Mouse (Mus musculus) intestine, embryonic 16.5 days (tissue): ENCODE data around the gene Cops9. TPM values are rescaled to one million over a fixed set of nuclear protein-coding genes. Genes with fewer than 3 reads are reported as not detected.

ENCODE experiments used
- ATAC-seq: fragments of 200-750 bp; cut with Nextera tagmentation; 2 replicates; pipeline ENCODE4 v1.8.0; 2017; ENCODE audit warnings: moderate TSS enrichment, moderate library complexity
- H3K27ac ChIP-seq: fragments of 300-500 bp; sonication (generic); 2 replicates; pipeline ENCODE4 v1.5.1; 2014; ENCODE audit warnings: mild to moderate bottlenecking, low read length
- H3K27me3 ChIP-seq: fragments of 300-500 bp; sonication (generic); replicated peaks from 2 replicates; pipeline ENCODE4 v1.6.1; 2014; ENCODE audit warnings: low read length, control low read depth, mixed read lengths; ENCODE audit not compliant: control insufficient read depth, insufficient read depth
- H3K36me3 ChIP-seq: fragments of 300-500 bp; sonication (generic); 2 replicates; pipeline ENCODE4 v1.6.1; 2014; ENCODE audit warnings: low read length, control low read depth; ENCODE audit not compliant: control insufficient read depth, insufficient read depth
- H3K4me1 ChIP-seq: fragments of 300-500 bp; sonication (generic); 2 replicates; pipeline ENCODE4 v1.6.1; 2014; ENCODE audit warnings: low read length, control low read depth, mixed read lengths; ENCODE audit not compliant: control insufficient read depth, insufficient read depth
- H3K4me2 ChIP-seq: fragments of 300-500 bp; sonication (generic); 2 replicates; pipeline ENCODE4 v1.6.1; 2014; ENCODE audit warnings: low read depth, low read length, control low read depth
- H3K4me3 ChIP-seq: fragments of 300-500 bp; sonication (generic); 2 replicates; pipeline ENCODE4 v1.5.1; 2014; ENCODE audit warnings: mild to moderate bottlenecking, low read length
- H3K9ac ChIP-seq: fragments of 300-500 bp; sonication (generic); 2 replicates; pipeline ENCODE4 v1.6.1; 2014; ENCODE audit warnings: low read depth, low read length
- H3K9me3 ChIP-seq: fragments of 300-500 bp; sonication (generic); 2 replicates; pipeline ENCODE4 v1.6.1; 2016; ENCODE audit warnings: low read length, control low read depth; ENCODE audit not compliant: control insufficient read depth
- WGBS: fragments of 180-500 bp; shearing (Covaris S2); extraction: QIAGEN DNeasy Blood & Tissue Kit; methylation state at CpG from one replicate; pipeline ENCODE4 v1.1.7; 2014; 5-methylcytosine and 5-hydroxymethylcytosine counted together
- polyA plus RNA-seq: library from polyadenylated mRNA; unstranded; fragments of >200 nt; fragmentation: Nextera tagmentation; extraction: Ambion mirVana; gene quantifications from 2 replicates; pipeline ENCODE4 v1.2.1, GENCODE M21; 2015

Cops9 gene
- polyA plus RNA-seq, 1 experiment from 2014 or later, result 371 TPM

DNA sequence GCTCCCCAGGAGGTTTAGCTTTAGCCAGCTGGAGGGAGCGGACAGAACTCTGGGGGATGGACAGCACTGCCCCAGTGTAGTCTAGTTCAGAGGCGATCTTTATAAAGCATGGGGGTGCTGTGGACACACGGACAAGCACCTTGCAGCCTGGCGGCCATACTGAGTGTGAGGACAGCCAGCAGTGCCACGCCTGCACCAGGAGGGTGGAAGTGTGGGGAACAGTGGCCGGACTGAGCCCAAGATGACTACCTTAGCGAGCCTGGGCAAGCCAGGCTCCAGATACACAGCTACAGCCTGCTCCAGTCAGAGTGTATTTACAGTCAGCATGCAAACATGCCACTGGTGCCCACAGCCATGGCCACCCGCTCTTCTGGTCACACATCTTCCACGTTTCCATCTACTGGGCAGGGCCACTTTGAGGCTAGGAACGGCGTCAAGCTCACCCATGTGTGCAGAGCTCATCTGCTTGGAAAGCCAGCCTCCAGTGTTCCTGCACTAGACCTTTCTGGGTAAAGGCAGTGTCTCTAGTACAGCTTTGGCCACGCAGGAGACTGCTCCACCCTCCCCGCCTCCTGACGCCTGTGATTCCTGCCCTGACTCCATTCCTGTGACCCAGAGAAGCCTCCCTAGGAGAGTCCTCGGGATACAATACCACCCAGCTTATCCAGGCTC is 4.1 kb downstream of the Cops9 start:
- H3K27ac ChIP-seq, result no peak overlapping the region
- peaks cover 5% of the 10 kb centered on the region; the same call in 1 of the 2 replicates for H3K36me3 ChIP-seq
- no peaks in the 10 kb centered on the region for H3K9me3 ChIP-seq
- no peak overlapping the region for H3K4me2 ChIP-seq
- no peak overlapping the region for H3K4me3 ChIP-seq
- H3K27me3 ChIP-seq, result no peaks in the 10 kb centered on the region
- no peak for ATAC-seq
- 91% methylated on average over 15 of the region's 15 CpGs for WGBS
- H3K9ac ChIP-seq, result no peak overlapping the region
- H3K4me1 ChIP-seq, result peaks cover 13% of the 10 kb centered on the region

DNA sequence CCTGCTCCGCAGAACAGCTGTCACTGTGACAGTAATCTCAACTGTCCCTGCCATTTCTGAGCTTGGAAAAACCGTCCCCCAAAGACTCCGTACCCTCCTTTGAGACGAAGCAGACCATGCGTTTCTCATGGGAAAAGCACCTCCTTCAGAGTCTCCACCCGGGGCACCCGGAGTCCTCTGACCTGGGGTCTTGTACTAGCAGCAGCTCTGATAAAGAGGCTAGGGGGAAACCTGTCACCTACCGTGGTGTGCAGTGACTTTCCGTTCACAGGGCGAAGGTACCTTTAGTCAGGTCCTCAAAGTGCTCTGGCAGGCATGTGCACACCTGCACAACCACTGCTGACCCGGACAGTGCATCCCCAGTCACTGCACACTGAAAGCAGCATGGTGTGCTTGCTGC is 5.1 kb downstream of the Cops9 start:
- H3K4me1 ChIP-seq, result peaks cover 13% of the 10 kb centered on the region
- H3K9ac ChIP-seq, result no peak overlapping the region
- no peaks in the 10 kb centered on the region for H3K9me3 ChIP-seq
- H3K27ac ChIP-seq, result no peak overlapping the region
- 90% methylated on average over 11 of the region's 11 CpGs for WGBS
- no peaks in the 10 kb centered on the region for H3K27me3 ChIP-seq
- H3K4me2 ChIP-seq, result no peak overlapping the region
- H3K36me3 ChIP-seq, result peaks cover 5% of the 10 kb centered on the region; the same call in 1 of the 2 replicates
- no peak overlapping the region for H3K4me3 ChIP-seq
- no peak for ATAC-seq

DNA sequence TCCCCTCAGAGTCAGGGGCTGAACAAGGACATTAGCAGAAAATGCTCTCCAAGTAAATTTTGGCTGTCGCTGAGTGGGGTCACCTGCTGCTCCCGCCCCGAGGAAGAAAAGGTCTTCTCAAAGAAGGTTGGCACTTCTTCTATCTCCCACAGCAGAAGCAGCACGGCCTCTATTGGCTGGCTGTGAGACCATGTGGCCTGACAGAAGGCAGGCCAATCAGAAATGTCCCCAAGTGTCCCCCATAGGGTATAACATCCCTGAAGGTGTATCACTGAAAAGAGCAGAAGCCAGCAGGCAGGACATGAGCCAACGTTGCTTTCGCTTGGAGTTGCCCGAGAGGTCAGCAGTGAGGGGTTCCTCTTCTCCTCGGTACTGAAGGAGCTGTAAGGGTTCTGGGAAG is 5.8 kb downstream of the Cops9 start:
- no peaks in the 10 kb centered on the region for H3K27me3 ChIP-seq
- peaks cover 5% of the 10 kb centered on the region; the same call in 1 of the 2 replicates for H3K36me3 ChIP-seq
- no peak overlapping the region for H3K4me3 ChIP-seq
- 86% methylated on average over 8 of the region's 8 CpGs for WGBS
- H3K4me2 ChIP-seq, result no peak overlapping the region
- no peak overlapping the region for H3K9ac ChIP-seq
- ATAC-seq, result no peak
- H3K27ac ChIP-seq, result no peak overlapping the region
- H3K4me1 ChIP-seq, result peaks cover 11% of the 10 kb centered on the region
- H3K9me3 ChIP-seq, result no peaks in the 10 kb centered on the region

GRCm38 (mm10) chr1:92634976-92635599 is 6.7 kb downstream of the Cops9 start:
- Histone ChIP-seq H3K27ac (no peak overlapping the region), H3K27me3 (no peaks in the 10 kb centered on the region), H3K36me3 (peaks cover 5% of the 10 kb centered on the region; the same call in 1 of the 2 replicates), H3K4me3 (no peak overlapping the region), H3K4me1 (0 out of 2 replicates have a peak, but pooled peaks cover 2% of the 10 kb centered on the region), H3K9ac (no peak overlapping the region), H3K9me3 (no peaks in the 10 kb centered on the region), H3K4me2 (no peak overlapping the region)
- no peak; the same call in 1 of the 2 replicates for ATAC-seq
- 69% methylated on average over 4 of the region's 4 CpGs for WGBS

DNA sequence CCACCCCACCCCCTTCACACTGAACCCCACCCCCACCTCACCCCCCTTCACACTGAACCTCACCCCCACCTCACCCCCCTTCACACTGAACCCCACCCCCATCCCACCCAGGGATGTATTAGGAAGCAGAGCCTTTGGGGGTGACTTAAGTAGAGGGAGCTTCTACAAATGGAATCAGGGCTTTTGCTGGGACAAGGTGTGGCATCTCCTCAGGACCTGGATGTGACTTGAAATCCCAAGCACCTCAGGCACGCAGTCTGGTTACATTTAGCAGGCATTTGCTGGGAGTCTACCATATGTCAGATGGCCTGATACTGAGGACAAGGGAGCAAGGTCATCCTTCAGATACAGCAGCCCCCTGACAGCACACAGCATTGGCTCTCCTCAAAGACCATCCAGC is 7.2 kb downstream of the Cops9 start:
- no peak for ATAC-seq
- no peak overlapping the region for H3K4me3 ChIP-seq
- WGBS, result 63% methylated on average over 1 of the region's 1 CpGs

GRCm38 (mm10) chr1:92633726-92634125 is 8.1 kb downstream of the Cops9 start:
- no peak overlapping the region for H3K4me2 ChIP-seq
- no peaks in the 10 kb centered on the region for H3K27me3 ChIP-seq
- 87% methylated on average over 8 of the region's 8 CpGs for WGBS
- H3K27ac ChIP-seq, result no peak overlapping the region
- H3K4me3 ChIP-seq, result no peak overlapping the region
- H3K4me1 ChIP-seq, result no peaks in the 10 kb centered on the region
- peaks cover 5% of the 10 kb centered on the region; the same call in 1 of the 2 replicates for H3K36me3 ChIP-seq
- no peaks in the 10 kb centered on the region for H3K9me3 ChIP-seq
- H3K9ac ChIP-seq, result no peak overlapping the region
- no peak for ATAC-seq

More for the DNA sequence above, 7.2 kb downstream of the Cops9 start:
- H3K9me3 ChIP-seq, result no peaks in the 10 kb centered on the region
- no peaks in the 10 kb centered on the region for H3K27me3 ChIP-seq
- H3K4me2 ChIP-seq, result no peak overlapping the region
- peaks cover 5% of the 10 kb centered on the region; the same call in 1 of the 2 replicates for H3K36me3 ChIP-seq
- H3K4me1 ChIP-seq, result no peaks in the 10 kb centered on the region
- H3K9ac ChIP-seq, result no peak overlapping the region
- no peak overlapping the region for H3K27ac ChIP-seq

DNA sequence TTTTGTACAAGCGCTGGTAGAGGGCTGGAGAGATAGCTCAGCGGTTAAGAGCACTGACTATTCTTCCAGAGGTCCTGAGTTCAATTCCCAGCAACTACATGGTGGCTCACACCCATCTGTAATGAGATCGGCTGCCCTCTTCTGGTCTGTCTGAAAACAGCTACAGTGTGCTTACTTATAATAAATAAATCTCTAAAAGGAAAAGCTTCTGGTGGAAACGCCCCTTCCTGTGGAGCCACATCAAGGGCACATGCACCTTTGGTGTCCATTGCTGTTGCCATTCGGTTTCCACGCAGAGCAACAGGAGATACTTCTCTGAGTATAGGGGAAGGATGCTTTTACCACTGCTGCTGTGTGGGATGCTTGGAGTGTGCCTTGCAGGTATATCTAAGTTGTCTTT is 8.8 kb downstream of the Cops9 start:
- H3K36me3 ChIP-seq, result peaks cover 5% of the 10 kb centered on the region; the same call in 1 of the 2 replicates
- no peaks in the 10 kb centered on the region for H3K4me1 ChIP-seq
- H3K4me2 ChIP-seq, result no peak overlapping the region
- H3K27me3 ChIP-seq, result no peaks in the 10 kb centered on the region
- H3K9ac ChIP-seq, result no peak overlapping the region
- no peaks in the 10 kb centered on the region for H3K9me3 ChIP-seq
- H3K4me3 ChIP-seq, result no peak overlapping the region
- no peak overlapping the region for H3K27ac ChIP-seq
- 66% methylated on average over 6 of the region's 6 CpGs for WGBS
- ATAC-seq, result no peak

DNA sequence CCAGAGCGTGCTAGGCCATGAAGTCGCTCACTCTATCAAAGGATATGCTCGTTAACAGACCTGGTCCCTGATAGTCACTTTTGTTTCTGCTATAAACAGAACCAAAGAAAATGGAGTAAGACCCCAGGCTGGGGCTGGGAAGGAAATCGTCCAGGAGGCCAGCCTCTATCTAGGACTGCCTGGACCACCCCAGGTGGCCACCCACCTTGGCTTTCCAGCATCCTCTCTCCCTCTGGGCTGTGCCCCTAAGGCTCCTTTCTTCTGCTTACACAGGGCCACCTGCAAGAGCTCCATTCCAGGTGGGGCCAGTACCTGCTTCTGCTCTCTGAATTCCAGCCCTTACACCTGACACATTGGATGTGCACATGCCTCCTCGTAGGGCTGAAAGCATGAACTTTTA is 9.6 kb downstream of the Cops9 start:
- WGBS, result 84% methylated on average over 5 of the region's 5 CpGs
- Histone ChIP-seq H3K27ac (no peak overlapping the region), H3K9ac (no peak overlapping the region), H3K27me3 (no peaks in the 10 kb centered on the region), H3K4me1 (no peaks in the 10 kb centered on the region), H3K4me3 (no peak overlapping the region), H3K9me3 (no peaks in the 10 kb centered on the region), H3K4me2 (no peak overlapping the region), H3K36me3 (peaks cover 5% of the 10 kb centered on the region; the same call in 1 of the 2 replicates)
- no peak for ATAC-seq

DNA sequence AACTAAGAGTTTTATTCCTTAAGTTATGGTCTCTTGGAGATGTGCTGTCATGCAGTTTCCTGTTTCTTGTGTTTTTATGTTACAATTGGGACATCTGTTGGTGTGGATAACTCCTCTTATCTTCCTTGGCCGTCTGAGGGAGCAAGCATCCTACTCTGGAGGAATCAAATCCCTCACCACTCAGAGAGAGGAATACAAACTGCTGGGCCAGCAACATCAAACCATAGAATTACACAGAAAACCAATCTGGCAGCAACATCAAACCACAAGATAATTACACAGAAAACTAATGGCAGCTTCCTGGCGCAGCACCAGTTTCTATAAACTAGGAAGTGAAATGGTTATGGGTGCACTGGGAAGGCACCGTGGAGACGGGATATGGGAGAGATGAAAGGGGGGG is 13.6 kb downstream of the Cops9 start:
- Histone ChIP-seq H3K27me3 (no peaks in the 10 kb centered on the region; the same call in 1 of the 2 replicates), H3K27ac (no peak overlapping the region), H3K4me1 (no peaks in the 10 kb centered on the region), H3K36me3 (no peaks in the 10 kb centered on the region), H3K9ac (no peak overlapping the region), H3K4me3 (no peak overlapping the region), H3K4me2 (no peak overlapping the region), H3K9me3 (no peaks in the 10 kb centered on the region)
- ATAC-seq, result no peak
- 69% methylated on average over 4 of the region's 4 CpGs for WGBS
